Mouse (Mus musculus) heart, embryonic 15.5 days (tissue): ENCODE results near the gene Ptpn14. TPM values are rescaled to one million over a fixed set of nuclear protein-coding genes. Genes with fewer than 3 reads are reported as not detected.

Experiments used
- ATAC-seq: fragments of 200-750 bp; cut with Nextera tagmentation; replicated peaks from 2 replicates; pipeline ENCODE4 v1.8.0; 2017; ENCODE audit warnings: low read depth, moderate TSS enrichment; ENCODE audit not compliant: insufficient number of reproducible peaks, insufficient read depth, low FRiP score
- H3K27ac ChIP-seq: fragments of 300-500 bp; sonication (generic); 2 replicates; pipeline ENCODE4 v1.5.1; 2015; ENCODE audit warnings: mild to moderate bottlenecking, inconsistent platforms
- H3K27me3 ChIP-seq: fragments of 300-500 bp; sonication (generic); 2 replicates; pipeline ENCODE4 v1.6.1; 2015; ENCODE audit warnings: inconsistent platforms
- H3K36me3 ChIP-seq: fragments of 300-500 bp; sonication (generic); 2 replicates; pipeline ENCODE4 v1.6.1; 2015; ENCODE audit warnings: mild to moderate bottlenecking, inconsistent platforms
- H3K4me1 ChIP-seq: fragments of 300-500 bp; sonication (generic); replicated peaks from 2 replicates; pipeline ENCODE4 v1.6.1; 2015; ENCODE audit warnings: inconsistent platforms
- H3K4me2 ChIP-seq: fragments of 300-500 bp; sonication (generic); 2 replicates; pipeline ENCODE4 v1.6.1; 2015; ENCODE audit warnings: inconsistent platforms, mild to moderate bottlenecking, moderate library complexity
- H3K4me3 ChIP-seq: fragments of 300-500 bp; sonication (generic); 2 replicates; pipeline ENCODE4 v1.5.1; 2015; ENCODE audit warnings: mild to moderate bottlenecking, inconsistent platforms
- H3K9ac ChIP-seq: fragments of 300-500 bp; sonication (generic); 2 replicates; pipeline ENCODE4 v1.6.1; 2015; ENCODE audit warnings: mild to moderate bottlenecking, inconsistent platforms
- H3K9me3 ChIP-seq: fragments of 300-500 bp; sonication (generic); replicated peaks from 2 replicates; pipeline ENCODE4 v1.6.1; 2016; ENCODE audit warnings: inconsistent platforms
- WGBS: fragments of 180-500 bp; shearing (Covaris S2); methylation state at CpG from one replicate; pipeline ENCODE4 v1.1.7; 2015; ENCODE audit warnings: mixed read lengths; 5-methylcytosine and 5-hydroxymethylcytosine counted together
- polyA plus RNA-seq: library from polyadenylated mRNA; unstranded; fragments of >200 nt; fragmentation: Nextera tagmentation; extraction: Ambion mirVana; gene quantifications from 2 replicates; pipeline ENCODE4 v1.2.1, GENCODE M21; 2015

Ptpn14 gene
- polyA plus RNA-seq, 1 experiment from 2014 or later: 7.0 TPM

DNA sequence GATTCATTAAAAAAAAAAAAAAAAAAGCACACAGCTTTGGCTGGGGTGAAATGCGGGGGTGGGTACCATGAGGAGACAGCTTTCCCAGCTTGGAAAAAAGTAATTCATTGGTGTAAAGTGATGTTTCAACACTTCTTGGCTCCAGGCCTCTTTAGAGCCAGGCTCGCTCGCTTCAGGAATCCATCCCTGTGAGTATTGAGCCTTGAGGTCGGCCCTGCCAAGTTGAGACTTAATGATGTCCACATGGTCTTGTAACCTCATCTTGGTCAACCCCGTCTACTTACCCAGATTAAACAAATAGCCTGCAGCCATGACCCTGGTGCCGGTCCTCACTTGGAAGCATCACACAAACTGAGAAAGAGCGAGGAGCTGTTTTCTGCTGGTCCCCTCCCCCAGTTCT lies 124.4 kb downstream of the Ptpn14 start:
- Histone ChIP-seq H3K9me3 (no peaks in the 10 kb centered on the region), H3K36me3 (peaks cover 46% of the 10 kb centered on the region), H3K27me3 (no peaks in the 10 kb centered on the region), H3K27ac (no peak overlapping the region), H3K4me2 (no peak overlapping the region), H3K4me3 (no peak overlapping the region), H3K4me1 (peaks cover 11% of the 10 kb centered on the region), H3K9ac (no peak overlapping the region)
- no peak for ATAC-seq
- WGBS: 71% methylated on average over 7 of the region's 7 CpGs

DNA sequence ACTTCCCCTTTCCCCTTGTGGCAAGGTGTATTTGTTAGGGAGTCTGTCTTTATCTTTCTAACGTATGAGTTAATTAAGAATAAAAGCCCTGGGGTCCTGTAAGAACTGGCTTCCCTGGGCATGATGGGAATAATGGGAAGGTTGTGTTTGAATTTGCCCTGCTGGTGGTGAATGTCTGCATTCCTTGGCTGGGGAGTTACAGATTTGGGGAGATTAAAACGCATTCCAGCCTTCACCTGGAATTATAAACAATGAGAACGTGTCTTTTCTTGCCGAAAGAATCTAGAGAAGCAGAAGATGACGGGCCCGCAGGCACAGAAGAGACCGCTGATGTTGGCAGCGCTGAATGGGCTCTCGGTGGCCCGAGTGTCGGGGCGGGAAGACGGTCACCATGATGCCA lies 126.6 kb downstream of the Ptpn14 start:
- Histone ChIP-seq H3K9me3 (no peaks in the 10 kb centered on the region), H3K4me2 (no peak overlapping the region), H3K27me3 (no peaks in the 10 kb centered on the region), H3K4me1 (peaks cover 4% of the 10 kb centered on the region; the same call in 1 of the 2 replicates), H3K27ac (no peak overlapping the region), H3K4me3 (no peak overlapping the region), H3K36me3 (peaks cover 42% of the 10 kb centered on the region), H3K9ac (no peak overlapping the region)
- 83% methylated on average over 13 of the region's 13 CpGs for WGBS
- ATAC-seq: no peak

DNA sequence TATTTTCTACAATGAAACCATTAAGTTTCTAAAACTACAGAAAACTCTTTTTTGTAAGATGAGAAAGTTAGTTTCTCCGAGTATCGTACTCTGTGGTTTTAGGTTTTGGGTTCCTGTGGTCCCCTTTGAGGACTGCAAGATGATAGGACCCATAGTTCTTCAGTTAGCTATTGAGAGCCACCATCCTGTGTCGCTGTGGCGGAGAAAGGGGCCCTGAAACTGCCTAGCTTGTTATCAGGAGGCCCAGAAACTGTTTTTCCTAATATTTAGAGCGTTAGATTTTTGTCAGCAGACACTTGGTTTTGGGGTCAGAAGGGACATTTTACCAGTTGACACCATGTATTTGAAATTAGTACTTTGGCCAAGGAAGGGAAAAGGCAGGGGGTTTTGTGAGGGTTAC lies 127.7 kb downstream of the Ptpn14 start:
- Histone ChIP-seq H3K9me3 (no peaks in the 10 kb centered on the region), H3K4me2 (no peak overlapping the region), H3K4me1 (peaks cover 5% of the 10 kb centered on the region; the same call in 1 of the 2 replicates), H3K9ac (no peak overlapping the region), H3K27ac (no peak overlapping the region; the same call in 1 of the 2 replicates), H3K4me3 (no peak overlapping the region), H3K36me3 (peaks cover 39% of the 10 kb centered on the region), H3K27me3 (no peaks in the 10 kb centered on the region)
- 92% methylated on average over 5 of the region's 5 CpGs for WGBS
- no peak for ATAC-seq

DNA sequence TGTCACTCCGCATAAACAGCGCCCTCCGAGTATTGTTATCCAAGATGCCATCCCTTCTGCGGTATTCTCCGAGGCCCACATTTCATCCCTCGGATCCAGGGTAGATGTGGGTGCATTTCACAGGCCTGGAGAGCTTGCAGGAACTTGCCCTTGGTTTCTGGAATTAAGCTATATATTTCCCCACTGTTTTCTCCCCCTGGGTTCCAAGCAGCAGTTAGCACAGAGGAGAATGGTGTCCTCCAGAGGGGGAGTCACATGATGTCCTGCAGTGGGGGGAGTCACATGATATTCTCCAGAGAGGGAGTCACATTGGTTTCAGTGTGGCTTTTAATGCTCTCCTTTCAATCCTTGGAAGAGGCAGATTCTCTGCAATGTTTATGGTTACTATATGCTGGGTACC lies 130.3 kb downstream of the Ptpn14 start:
- Histone ChIP-seq H3K27me3 (no peaks in the 10 kb centered on the region), H3K9ac (no peak overlapping the region), H3K4me1 (peaks cover 12% of the 10 kb centered on the region; the same call in 1 of the 2 replicates), H3K4me2 (no peak overlapping the region), H3K4me3 (no peak overlapping the region), H3K27ac (no peak overlapping the region), H3K36me3 (peaks cover 35% of the 10 kb centered on the region), H3K9me3 (no peaks in the 10 kb centered on the region)
- WGBS: 87% methylated on average over 6 of the region's 6 CpGs
- no peak for ATAC-seq

DNA sequence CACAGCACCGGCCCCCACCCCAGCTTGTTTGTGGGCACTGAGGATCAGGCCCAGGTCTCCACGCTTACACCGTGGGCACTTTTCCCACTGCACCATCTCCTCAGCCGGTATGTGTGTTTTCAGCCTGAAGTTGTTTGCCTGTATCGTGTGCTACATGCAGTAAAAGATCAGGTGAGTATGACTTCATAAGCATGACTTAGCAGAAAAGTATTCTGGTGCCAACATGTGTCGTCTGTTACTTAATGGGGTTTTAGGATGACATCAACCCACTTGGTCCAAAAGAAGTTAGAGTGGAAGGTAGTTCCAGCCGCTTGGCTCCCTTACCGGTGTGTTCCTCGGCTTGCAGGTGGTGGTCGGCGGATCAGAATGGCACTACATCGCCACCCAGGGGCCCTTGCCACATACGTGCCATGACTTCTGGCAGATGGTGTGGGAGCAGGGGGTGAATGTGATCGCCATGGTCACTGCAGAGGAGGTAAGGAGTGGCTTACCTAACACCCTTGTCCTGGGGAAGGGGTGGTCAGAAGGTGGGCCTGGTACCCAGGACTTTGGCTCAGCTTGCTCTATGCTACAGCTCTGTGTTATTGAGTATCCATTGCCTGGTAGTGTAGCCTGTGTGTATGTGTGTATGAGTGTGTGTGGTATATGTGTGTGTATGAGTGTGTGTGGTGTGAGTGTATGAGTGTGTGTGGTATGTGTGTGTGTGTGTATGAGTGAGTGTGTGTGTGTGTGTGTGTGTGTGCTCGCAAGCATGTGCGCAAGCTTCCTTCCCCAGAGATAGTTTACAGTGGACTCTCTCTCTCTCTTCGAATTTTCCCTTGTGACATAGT lies 132.3 kb downstream of the Ptpn14 start:
- Histone ChIP-seq H3K9me3 (no peaks in the 10 kb centered on the region), H3K9ac (no peak overlapping the region), H3K36me3 (peaks cover 38% of the 10 kb centered on the region), H3K27me3 (no peaks in the 10 kb centered on the region), H3K4me2 (no peak overlapping the region), H3K4me3 (no peak overlapping the region), H3K4me1 (peaks cover 17% of the 10 kb centered on the region; the same call in 1 of the 2 replicates), H3K27ac (peak overlapping the region; percentile 44)
- peak; percentile 36; the same call in 1 of the 2 replicates for ATAC-seq
- WGBS: 76% methylated on average over 17 of the region's 17 CpGs

DNA sequence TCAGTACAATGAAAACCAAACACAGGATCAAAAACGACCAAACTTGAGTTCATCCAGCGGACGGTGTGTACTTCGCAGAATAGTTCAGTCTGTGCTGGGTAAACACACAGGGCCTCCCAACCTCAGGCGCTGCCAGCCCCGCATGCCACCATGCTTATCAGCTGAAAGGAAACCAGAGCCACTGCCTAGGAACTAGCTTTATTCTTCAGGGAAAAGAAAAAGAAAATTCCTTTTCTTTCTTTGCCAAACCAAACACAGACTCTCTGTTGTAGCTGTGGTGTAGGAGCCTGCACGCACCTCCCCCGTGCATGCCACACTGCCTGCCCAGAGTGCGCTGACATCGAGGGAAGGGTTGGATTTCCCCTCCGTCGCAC lies 132.9 kb downstream of the Ptpn14 start:
- H3K9ac ChIP-seq: no peak overlapping the region
- H3K9me3 ChIP-seq: no peaks in the 10 kb centered on the region
- WGBS: 55% methylated on average over 12 of the region's 12 CpGs
- peak; percentile 61 for ATAC-seq
- H3K27ac ChIP-seq: peak overlapping the region; percentile 44
- peaks cover 35% of the 10 kb centered on the region for H3K36me3 ChIP-seq
- no peak overlapping the region for H3K4me3 ChIP-seq
- H3K4me2 ChIP-seq: no peak overlapping the region
- no peaks in the 10 kb centered on the region for H3K27me3 ChIP-seq
- H3K4me1 ChIP-seq: peaks cover 19% of the 10 kb centered on the region; the same call in 1 of the 2 replicates

DNA sequence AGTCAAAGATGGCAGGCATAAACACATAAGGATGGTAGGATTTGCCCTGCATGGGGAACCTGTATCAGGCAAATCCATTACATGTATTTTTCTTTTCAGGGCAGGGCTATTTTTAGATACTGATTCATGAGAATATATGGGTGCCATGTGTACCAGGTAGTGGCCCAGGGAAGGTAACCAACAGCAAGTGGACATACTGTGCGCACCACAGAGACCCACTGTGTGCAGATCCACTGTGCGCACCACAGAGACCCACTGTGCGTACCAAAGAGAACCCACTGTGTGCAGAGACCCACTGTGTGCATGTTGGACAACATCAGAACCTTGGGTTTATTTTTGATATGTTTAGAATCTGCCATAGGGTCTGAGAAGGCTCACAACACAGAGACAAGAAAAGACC lies 135.7 kb downstream of the Ptpn14 start:
- Histone ChIP-seq H3K4me2 (no peak overlapping the region), H3K27me3 (no peaks in the 10 kb centered on the region), H3K36me3 (peaks cover 18% of the 10 kb centered on the region), H3K4me3 (no peak overlapping the region), H3K4me1 (peaks cover 44% of the 10 kb centered on the region), H3K27ac (no peak overlapping the region), H3K9ac (no peak overlapping the region), H3K9me3 (no peaks in the 10 kb centered on the region)
- ATAC-seq: no peak
- 90% methylated on average over 3 of the region's 3 CpGs for WGBS

DNA sequence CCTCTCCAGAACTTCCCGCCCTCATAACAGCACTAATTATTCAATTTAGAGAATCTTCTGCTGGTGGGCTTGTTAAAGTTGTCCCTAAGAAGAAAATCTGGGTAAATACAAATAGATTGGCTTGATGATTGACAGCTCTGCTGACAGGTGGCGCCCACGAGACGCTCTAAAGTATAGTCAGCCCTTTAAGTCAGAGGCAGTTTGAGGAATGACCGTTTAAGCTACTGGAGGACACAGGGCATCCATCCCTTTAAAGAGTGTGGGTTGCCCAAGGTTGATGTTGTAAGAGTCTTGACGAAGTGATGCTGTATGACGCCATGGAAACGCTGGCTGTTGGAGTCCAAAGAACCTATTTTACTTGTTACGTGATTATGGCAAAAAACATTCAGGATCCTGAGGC lies 136.2 kb downstream of the Ptpn14 start:
- Histone ChIP-seq H3K4me2 (no peak overlapping the region), H3K27ac (no peak overlapping the region), H3K9ac (no peak overlapping the region), H3K9me3 (no peaks in the 10 kb centered on the region), H3K4me1 (peaks cover 45% of the 10 kb centered on the region), H3K4me3 (no peak overlapping the region), H3K27me3 (no peaks in the 10 kb centered on the region), H3K36me3 (peaks cover 18% of the 10 kb centered on the region)
- WGBS: 69% methylated on average over 9 of the region's 9 CpGs
- ATAC-seq: no peak

DNA sequence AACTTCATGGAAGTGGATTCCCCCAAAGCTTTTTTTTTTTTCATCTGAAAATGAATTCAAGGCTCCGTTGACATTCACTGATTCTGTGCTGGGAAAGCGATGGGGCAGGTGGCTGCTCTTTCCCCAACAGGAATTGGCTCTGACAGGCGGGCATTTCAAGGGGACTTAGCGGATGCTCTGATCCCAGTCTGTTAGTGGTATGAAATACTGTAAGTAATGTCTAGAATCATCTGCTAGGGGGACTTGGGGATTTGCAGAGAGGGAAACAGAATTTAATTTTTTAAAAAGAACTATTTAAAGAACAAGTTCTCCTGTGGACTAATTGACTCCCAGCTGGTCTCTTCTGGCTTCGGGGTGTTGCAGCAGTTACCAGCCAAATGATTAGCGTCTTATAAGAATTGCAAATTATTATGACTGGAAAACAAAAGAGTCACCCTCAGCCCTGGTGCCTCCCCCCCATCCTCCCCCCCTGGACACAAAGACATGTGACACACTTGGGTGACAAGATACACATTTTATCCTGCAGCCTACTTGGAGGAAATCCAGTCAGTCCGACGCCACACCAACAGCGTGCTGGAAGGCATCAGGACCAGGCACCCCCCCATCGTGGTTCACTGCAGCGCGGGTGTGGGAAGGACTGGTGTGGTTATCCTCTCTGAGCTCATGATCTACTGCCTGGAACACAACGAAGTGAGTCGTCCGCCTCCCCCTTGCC lies 136.9 kb downstream of the Ptpn14 start:
- 73% methylated on average over 15 of the region's 15 CpGs for WGBS
- Histone ChIP-seq H3K27me3 (no peaks in the 10 kb centered on the region), H3K9me3 (no peaks in the 10 kb centered on the region), H3K27ac (peak overlapping the region; percentile 87), H3K4me2 (no peak overlapping the region), H3K36me3 (peaks cover 18% of the 10 kb centered on the region), H3K9ac (no peak overlapping the region), H3K4me3 (no peak overlapping the region), H3K4me1 (peaks cover 42% of the 10 kb centered on the region)
- no peak for ATAC-seq

DNA sequence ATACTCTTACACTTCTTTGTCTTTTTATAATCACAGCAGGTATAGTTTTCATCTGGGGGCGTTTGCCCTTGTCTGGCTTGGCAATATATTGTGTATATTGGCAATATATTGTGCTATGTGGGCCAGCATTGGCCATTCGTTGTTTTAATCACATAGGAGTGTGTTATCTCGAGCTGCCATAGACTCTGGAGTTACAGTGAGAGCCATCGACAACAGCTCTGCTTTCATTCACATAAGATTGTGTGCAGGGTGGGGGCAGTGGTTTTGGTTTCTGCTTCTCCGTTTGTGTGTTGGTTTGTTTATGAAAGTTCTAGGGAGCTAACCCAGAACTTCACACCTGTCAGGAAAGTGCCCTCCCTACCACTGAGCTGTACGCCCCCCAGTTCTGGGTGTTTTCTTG lies 138.6 kb downstream of the Ptpn14 start:
- Histone ChIP-seq H3K4me1 (peaks cover 33% of the 10 kb centered on the region), H3K27me3 (no peaks in the 10 kb centered on the region), H3K4me2 (peak overlapping the region; percentile 39; the same call in 1 of the 2 replicates), H3K4me3 (no peak overlapping the region), H3K9me3 (no peaks in the 10 kb centered on the region), H3K27ac (peak overlapping the region; percentile 87), H3K9ac (no peak overlapping the region), H3K36me3 (peaks cover 24% of the 10 kb centered on the region; the same call in 1 of the 2 replicates)
- 39% methylated on average over 6 of the region's 6 CpGs for whole genome bisulfite sequencing
- no peak for ATAC-seq

DNA sequence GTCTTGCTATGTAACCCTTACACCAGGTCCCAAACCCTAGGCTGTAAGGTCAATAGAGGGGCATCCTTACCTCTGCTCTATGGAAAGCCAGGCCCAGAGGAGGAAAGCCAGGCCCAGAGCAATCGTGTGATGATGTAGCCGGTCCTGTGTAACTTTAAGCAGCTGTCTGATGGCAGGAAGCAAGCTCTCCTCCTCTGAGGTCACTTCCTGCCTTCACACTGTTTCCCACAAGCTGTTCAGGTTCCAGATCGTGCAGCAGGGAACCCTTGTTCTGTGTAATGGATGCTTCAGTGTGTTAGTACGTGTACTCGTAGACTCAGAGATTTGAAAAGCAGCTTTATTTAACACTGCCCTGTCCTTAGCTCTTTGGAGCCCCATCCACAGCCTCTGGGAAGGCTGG lies 139.0 kb downstream of the Ptpn14 start:
- H3K9me3 ChIP-seq: no peaks in the 10 kb centered on the region
- H3K4me2 ChIP-seq: peak overlapping the region; percentile 39
- peak overlapping the region; percentile 3; the same call in 1 of the 2 replicates for H3K4me3 ChIP-seq
- H3K4me1 ChIP-seq: peaks cover 33% of the 10 kb centered on the region
- H3K27me3 ChIP-seq: no peaks in the 10 kb centered on the region
- ATAC-seq: peak; percentile 53
- peak overlapping the region; percentile 87 for H3K27ac ChIP-seq
- peaks cover 24% of the 10 kb centered on the region; the same call in 1 of the 2 replicates for H3K36me3 ChIP-seq
- WGBS: 17% methylated on average over 5 of the region's 5 CpGs
- peak overlapping the region; percentile 20; the same call in 1 of the 2 replicates for H3K9ac ChIP-seq
